In the genomic region with DNA sequence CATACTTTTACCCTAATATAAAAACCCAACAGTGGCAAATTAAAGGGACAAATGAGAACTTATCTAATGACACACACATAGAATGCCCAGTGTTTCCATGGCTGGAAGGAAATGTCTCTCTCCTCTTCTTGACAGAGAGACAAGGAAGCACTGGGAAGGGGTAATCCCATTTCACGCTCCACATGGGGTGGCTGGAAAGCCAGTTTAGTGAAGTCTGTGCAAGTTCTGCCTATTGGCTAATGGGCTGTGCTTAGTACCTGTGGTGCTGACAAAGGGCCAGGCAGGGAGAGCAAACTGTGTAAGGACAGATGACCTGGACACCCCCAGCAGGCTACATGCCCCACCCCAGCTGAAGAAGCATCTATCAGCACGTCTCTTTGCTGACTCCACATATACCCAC, we compare ENCODE assay signal across 22 mouse cellular contexts. TPM values are rescaled to one million over a fixed set of nuclear protein-coding genes. Genes with fewer than 3 reads are reported as not detected.
DNase-seq lines count a peak whose midpoint lies in the region; ATAC-seq and TF ChIP-seq lines count a peak whose summit lies in the region.
"Had no signal": no experiment of that assay in that cellular context is flagged by ENCODE, and none has a peak within 500 bp of the region (broad histone marks: within the 10 kb centered on the region; RNA-seq: fewer than 3 reads in every experiment).

No protein-coding gene starts in this region.

- no peak overlapping the region for H3K9ac ChIP-seq in hindbrain, embryonic 16.5 days (ENCODE audit: low read depth, low read length)
- H3K9ac ChIP-seq: forebrain, embryonic 15.5 days; heart, embryonic 15.5 days; hindbrain, embryonic 15.5 days; limb, embryonic 15.5 days; liver, embryonic 14.5 days; lung, embryonic 15.5 days; neural tube, embryonic 15.5 days had no signal

- H3K36me3 ChIP-seq in hindbrain, embryonic 10.5 days = 0 out of 2 replicates have a peak, but pooled peaks cover 5% of the 10 kb centered on the region
- no peaks in the 10 kb centered on the region for H3K36me3 ChIP-seq in hindbrain, embryonic 16.5 days (ENCODE audit: control insufficient read depth, insufficient read depth, low read length)
- H3K36me3 ChIP-seq: forebrain, embryonic 15.5 days; heart, embryonic 15.5 days; hindbrain, embryonic 15.5 days; limb, embryonic 15.5 days; lung, embryonic 15.5 days; neural tube, embryonic 15.5 days had no signal

- 0 out of 2 replicates have a peak, but pooled peaks cover 3% of the 10 kb centered on the region for H3K4me1 ChIP-seq in hindbrain, embryonic 10.5 days (replicated peaks)
- H3K4me1 ChIP-seq in hindbrain, embryonic 16.5 days (ENCODE audit: control insufficient read depth, insufficient read depth, low read depth, low read length) = no peaks in the 10 kb centered on the region
- H3K4me1 ChIP-seq: forebrain, embryonic 15.5 days; heart, embryonic 15.5 days; hindbrain, embryonic 15.5 days; limb, embryonic 15.5 days; lung, embryonic 15.5 days; neural tube, embryonic 15.5 days had no signal

- no peak for TF ChIP-seq CTCF in layer of hippocampus, adult 2 months (conservative IDR thresholded peaks at IDR 0.05)

- no peak for ATAC-seq in hindbrain, embryonic 16.5 days
- ATAC-seq in common myeloid progenitor, adult 5-6 weeks (replicated peaks; ENCODE audit: low read depth, poor library complexity, severe bottlenecking) = 0 out of 2 replicates have a peak, but pooled peaks have one; percentile 15
- ATAC-seq: forebrain, embryonic 15.5 days; intestine, embryonic 16.5 days had no signal

- H3K4me2 ChIP-seq in hindbrain, embryonic 16.5 days (ENCODE audit: low read length) = no peak overlapping the region
- H3K4me2 ChIP-seq: forebrain, embryonic 15.5 days; heart, embryonic 15.5 days; hindbrain, embryonic 15.5 days; limb, embryonic 15.5 days; lung, embryonic 15.5 days; neural tube, embryonic 15.5 days had no signal

- no peaks in the 10 kb centered on the region for H3K9me3 ChIP-seq in hindbrain, embryonic 10.5 days
- H3K9me3 ChIP-seq in hindbrain, embryonic 16.5 days (ENCODE audit: control insufficient read depth, low read length) = no peaks in the 10 kb centered on the region
- H3K9me3 ChIP-seq: forebrain, embryonic 15.5 days; heart, embryonic 15.5 days; hindbrain, embryonic 15.5 days; limb, embryonic 15.5 days; lung, embryonic 15.5 days; neural tube, embryonic 15.5 days had no signal

- no peak overlapping the region for H3K27ac ChIP-seq in hindbrain, embryonic 10.5 days
- H3K27ac ChIP-seq in hindbrain, embryonic 16.5 days (ENCODE audit: low read depth, low read length) = no peak overlapping the region
- no peak overlapping the region for H3K27ac ChIP-seq in layer of hippocampus, adult 2 months
- H3K27ac ChIP-seq: forebrain, embryonic 15.5 days; heart, embryonic 15.5 days; hindbrain, embryonic 15.5 days; limb, embryonic 15.5 days; liver, embryonic 14.5 days; lung, embryonic 15.5 days; neural tube, embryonic 15.5 days; stomach, postnatal 0 days had no signal

- H3K4me3 ChIP-seq in hindbrain, embryonic 10.5 days = no peak overlapping the region
- no peak overlapping the region for H3K4me3 ChIP-seq in hindbrain, embryonic 16.5 days (ENCODE audit: low read length)
- no peak overlapping the region for H3K4me3 ChIP-seq in layer of hippocampus, adult 2 months
- H3K4me3 ChIP-seq: forebrain, embryonic 15.5 days; heart, embryonic 15.5 days; hindbrain, embryonic 15.5 days; limb, embryonic 15.5 days; lung, embryonic 15.5 days; neural tube, embryonic 15.5 days had no signal

- 0 out of 2 replicates have a peak, but pooled peaks cover 16% of the 10 kb centered on the region for H3K27me3 ChIP-seq in hindbrain, embryonic 10.5 days (ENCODE audit: insufficient read depth, poor library complexity, severe bottlenecking)
- H3K27me3 ChIP-seq in hindbrain, embryonic 16.5 days (replicated peaks; ENCODE audit: control insufficient read depth, insufficient read depth, low read length) = no peaks in the 10 kb centered on the region
- H3K27me3 ChIP-seq: forebrain, embryonic 15.5 days; heart, embryonic 15.5 days; hindbrain, embryonic 15.5 days; limb, embryonic 15.5 days; lung, embryonic 15.5 days; neural tube, embryonic 15.5 days had no signal

- WGBS in hindbrain, embryonic 10.5 days = 52% methylated on average over 2 of the region's 2 CpGs
- 57% methylated on average over 2 of the region's 2 CpGs for WGBS in hindbrain, embryonic 16.5 days

- peak; percentile 9 for DNase-seq in hindbrain, embryonic 10.5 days (ENCODE audit: low spot score)
- DNase-seq in embryo, embryonic 9.5 days (ENCODE audit: extremely low spot score) = peak; percentile 17
- DNase-seq in retina, embryonic 14.5 days (ENCODE audit: low spot score) = peak; percentile 3
- DNase-seq in layer of hippocampus, adult 2 months (ENCODE audit: low spot score in 2 of 2) = no peak
- DNase-seq in layer of hippocampus, postnatal 10 days (ENCODE audit: low spot score in 2 of 2) = no peak
- DNase-seq: adrenal gland, adult 2 months; cerebellum, adult 2 months; heart, postnatal 36 days; lung, postnatal 36 days; right cerebral cortex, postnatal 14 days had no signal

RNA-seq across cellular contexts. Expression of a gene that starts 40.4 kb away (rescaled TPM):
- 18.3 and 20.4 TPM in 2 replicates for polyA plus RNA-seq in hindbrain, embryonic 10.5 days (2016; fragmentation: Nextera tagmentation; extraction: Ambion mirVana)
- polyA plus RNA-seq in hindbrain, embryonic 16.5 days (2015; fragmentation: Nextera tagmentation; extraction: Ambion mirVana) = 12.4 and 15.3 TPM in 2 replicates
- total RNA-seq in common myeloid progenitor, adult 5-6 weeks (2017) = 23.8 and 26.9 TPM in 2 replicates
- total RNA-seq in layer of hippocampus, adult 2 months (2021) = 1 to 10 TPM; 3.6 to 5.5 TPM
- total RNA-seq in layer of hippocampus, postnatal 10 days (2021) = 1 to 10 TPM; 5.7 to 7.9 TPM

RNA-seq across cellular contexts. Expression of a gene that starts 55.9 kb away (rescaled TPM):
- 5.7 and 7.4 TPM in 2 replicates for polyA plus RNA-seq in hindbrain, embryonic 10.5 days (2016; fragmentation: Nextera tagmentation; extraction: Ambion mirVana)
- 10.3 and 10.7 TPM in 2 replicates for polyA plus RNA-seq in hindbrain, embryonic 16.5 days (2015; fragmentation: Nextera tagmentation; extraction: Ambion mirVana)
- not detected in 2 replicates for total RNA-seq in common myeloid progenitor, adult 5-6 weeks (2017)
- total RNA-seq in layer of hippocampus, adult 2 months (2021) = 1 to 10 TPM in 1 of 2 experiments, under 1 TPM in 1; 0.66 to 1.3 TPM
- 1 to 10 TPM; 2.0 to 2.1 TPM for total RNA-seq in layer of hippocampus, postnatal 10 days (2021)
- total RNA-seq: megakaryocyte-erythroid progenitor cell, adult 5-6 weeks had no signal

Comparison
In these comparisons a context has a peak if more than half of its experiments do, and no peak if none do; other contexts are left out.
1. DNase-seq: peak in hindbrain, embryonic 10.5 days (single experiment), embryo, embryonic 9.5 days (single experiment) and retina, embryonic 14.5 days (single experiment); none in layer of hippocampus, adult 2 months (0 of 2) and layer of hippocampus, postnatal 10 days (0 of 2).